Mouse (Mus musculus) midbrain, embryonic 16.5 days (tissue): ENCODE measurements at regions not wholly inside any gene's neighbourhood (a gene's known extent, or its start where the extent isn't known, plus 50 kb on each side); places are given as distances from the start of the nearest gene placed in this dataset.

Experiments used
- ATAC-seq: fragments of 200-750 bp; cut with Nextera tagmentation; 2 replicates; pipeline ENCODE4 v1.8.0; 2017; ENCODE audit warnings: moderate TSS enrichment
- H3K27ac ChIP-seq: fragments of 300-500 bp; sonication (generic); 2 replicates; pipeline ENCODE4 v1.5.1; 2014; ENCODE audit warnings: mild to moderate bottlenecking, low read length, mixed read lengths
- H3K27me3 ChIP-seq: fragments of 300-500 bp; sonication (generic); 2 replicates; pipeline ENCODE4 v1.6.1; 2014; ENCODE audit warnings: low read depth, low read length, mixed read lengths; ENCODE audit not compliant: control insufficient read depth, insufficient read depth
- H3K36me3 ChIP-seq: fragments of 300-500 bp; sonication (generic); 2 replicates; pipeline ENCODE4 v1.6.1; 2014; ENCODE audit warnings: mild to moderate bottlenecking, low read length, moderate library complexity, mixed read lengths; ENCODE audit not compliant: control insufficient read depth, insufficient read depth
- H3K4me1 ChIP-seq: fragments of 300-500 bp; sonication (generic); 2 replicates; pipeline ENCODE4 v1.6.1; 2014; ENCODE audit warnings: mild to moderate bottlenecking, low read length, mixed read lengths; ENCODE audit not compliant: control insufficient read depth, insufficient read depth
- H3K4me2 ChIP-seq: fragments of 300-500 bp; sonication (generic); 2 replicates; pipeline ENCODE4 v1.6.1; 2014; ENCODE audit warnings: mild to moderate bottlenecking, low read length, mixed read lengths
- H3K4me3 ChIP-seq: fragments of 300-500 bp; sonication (generic); 2 replicates; pipeline ENCODE4 v1.5.1; 2014; ENCODE audit warnings: low read depth, mild to moderate bottlenecking, low read length, moderate library complexity, mixed read lengths
- H3K9ac ChIP-seq: fragments of 300-500 bp; sonication (generic); 2 replicates; pipeline ENCODE4 v1.6.1; 2014; ENCODE audit warnings: low read depth, low read length, mixed read lengths
- H3K9me3 ChIP-seq: fragments of 300-500 bp; sonication (generic); replicated peaks from 2 replicates; pipeline ENCODE4 v1.6.1; 2014; ENCODE audit warnings: mild to moderate bottlenecking, low read length, mixed read lengths; ENCODE audit not compliant: control insufficient read depth, poor library complexity, severe bottlenecking
- WGBS: fragments of 180-500 bp; shearing (Covaris S2); extraction: QIAGEN DNeasy Blood & Tissue Kit; methylation state at CpG from one replicate; pipeline ENCODE4 v1.1.7; 2014; 5-methylcytosine and 5-hydroxymethylcytosine counted together

DNA sequence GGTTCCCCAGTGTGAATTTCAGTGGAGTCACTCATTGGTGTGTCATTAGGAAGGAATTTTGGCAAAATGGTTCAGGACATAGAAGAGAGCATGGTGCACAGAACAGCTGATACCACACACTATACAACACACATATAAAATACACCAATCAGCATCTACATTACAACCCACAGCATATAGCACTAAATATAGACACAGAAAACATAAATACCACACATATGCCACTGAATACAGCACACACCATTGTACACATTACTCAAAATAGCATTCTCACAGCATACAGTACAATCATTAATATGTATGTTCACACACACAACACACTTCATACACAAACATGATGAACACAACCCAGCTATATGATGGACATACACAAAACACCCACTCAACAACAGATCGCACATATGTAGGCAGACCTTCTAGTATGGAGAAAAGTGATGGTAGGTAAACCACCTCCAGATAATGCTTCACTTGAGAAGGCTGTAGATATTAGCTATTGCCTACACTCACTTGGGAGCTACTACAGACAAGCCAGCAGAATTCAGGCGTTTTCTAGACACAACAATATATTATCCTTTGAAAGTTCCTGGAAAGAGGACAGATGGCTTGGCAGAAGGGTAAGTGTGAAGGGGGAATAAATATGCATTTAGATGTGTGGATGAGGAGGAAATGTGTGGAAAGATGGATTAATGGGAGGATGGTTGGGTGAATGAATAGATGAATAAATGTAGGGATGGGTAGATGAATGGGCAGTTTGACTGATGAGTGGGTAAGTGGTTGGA is 71.6 kb upstream of the Zmat1 start:
- no peak overlapping the region for H3K4me2 ChIP-seq
- WGBS = 67% methylated on average over 2 of the region's 2 CpGs
- H3K27me3 ChIP-seq = no peaks in the 10 kb centered on the region; the same call in 1 of the 2 replicates
- no peaks in the 10 kb centered on the region for H3K9me3 ChIP-seq
- H3K9ac ChIP-seq = no peak overlapping the region
- H3K36me3 ChIP-seq = no peaks in the 10 kb centered on the region
- H3K4me1 ChIP-seq = no peaks in the 10 kb centered on the region
- ATAC-seq = no peak
- no peak overlapping the region for H3K27ac ChIP-seq
- H3K4me3 ChIP-seq = no peak overlapping the region

DNA sequence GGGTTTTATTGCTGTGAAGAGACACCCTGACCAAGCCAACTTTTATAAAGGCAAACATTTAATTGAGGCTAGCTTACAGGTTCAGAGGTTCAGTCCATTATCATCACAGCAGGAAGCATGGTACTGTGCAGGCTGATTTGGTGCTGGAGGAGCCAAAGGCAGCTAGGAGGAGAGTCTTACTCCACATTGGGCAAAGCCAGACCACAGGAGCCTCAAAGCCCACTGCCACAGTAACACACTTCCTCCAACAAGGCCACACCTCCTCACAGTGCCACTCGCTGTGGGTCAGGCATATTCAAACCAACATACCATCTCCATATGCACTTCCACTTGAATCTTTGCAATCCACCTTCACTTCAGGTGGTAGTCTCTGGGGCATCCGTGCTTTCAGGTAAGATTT is 70.4 kb upstream of the Zmat1 start:
- no peaks in the 10 kb centered on the region; the same call in 1 of the 2 replicates for H3K27me3 ChIP-seq
- H3K9ac ChIP-seq = no peak overlapping the region
- 81% methylated on average over 2 of the region's 2 CpGs for WGBS
- H3K4me2 ChIP-seq = no peak overlapping the region
- H3K4me3 ChIP-seq = no peak overlapping the region
- no peak overlapping the region for H3K27ac ChIP-seq
- no peaks in the 10 kb centered on the region for H3K4me1 ChIP-seq
- H3K36me3 ChIP-seq = no peaks in the 10 kb centered on the region
- no peaks in the 10 kb centered on the region for H3K9me3 ChIP-seq
- ATAC-seq = no peak

DNA sequence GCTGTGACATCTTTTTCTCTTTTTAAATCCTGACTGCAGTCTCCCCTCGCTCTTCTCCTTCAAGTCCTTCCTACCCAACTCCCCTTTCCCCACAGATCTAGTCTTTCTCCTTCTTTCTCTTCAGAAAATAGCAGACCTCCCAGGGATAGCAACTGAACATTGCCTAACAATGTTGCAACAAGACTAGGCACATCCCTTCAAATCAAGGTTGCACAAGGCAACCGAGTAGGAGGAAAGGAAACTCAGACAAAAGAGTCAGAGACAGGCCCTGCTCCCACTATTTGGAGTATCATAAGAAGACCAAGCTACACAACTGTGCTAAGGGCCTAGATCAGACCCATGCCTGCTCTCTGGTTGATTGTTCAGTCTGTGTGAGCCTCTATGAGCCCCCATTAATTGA is 66.9 kb upstream of the Zmat1 start:
- Histone ChIP-seq H3K27me3 (no peaks in the 10 kb centered on the region; the same call in 1 of the 2 replicates), H3K4me2 (no peak overlapping the region), H3K36me3 (no peaks in the 10 kb centered on the region), H3K9ac (no peak overlapping the region), H3K27ac (no peak overlapping the region), H3K9me3 (no peaks in the 10 kb centered on the region), H3K4me1 (no peaks in the 10 kb centered on the region), H3K4me3 (no peak overlapping the region)
- 72% methylated on average over 2 of the region's 2 CpGs for WGBS
- ATAC-seq = no peak

DNA sequence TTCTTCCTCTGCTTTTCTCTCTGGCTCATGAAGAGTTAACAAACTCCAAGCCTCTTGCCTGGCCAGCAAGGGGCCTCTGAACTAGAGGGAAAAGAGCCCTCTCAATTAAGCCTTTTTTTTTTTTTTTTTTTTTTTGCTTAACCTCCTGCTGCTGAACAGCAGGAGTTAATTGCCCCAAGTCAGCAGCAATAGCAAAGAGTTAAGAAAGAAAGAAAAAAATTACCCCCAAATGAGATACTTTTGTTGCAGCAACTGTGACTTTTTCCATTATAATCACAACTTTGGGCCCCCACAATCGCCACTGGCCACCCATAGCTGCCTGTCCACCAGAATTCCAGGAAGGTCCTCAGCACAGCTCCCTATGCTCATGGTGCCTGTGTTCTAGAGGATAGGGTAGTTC is 60.4 kb upstream of the Zmat1 start:
- WGBS = 12% methylated on average over 1 of the region's 1 CpGs
- Histone ChIP-seq H3K9ac (no peak overlapping the region), H3K4me1 (no peaks in the 10 kb centered on the region), H3K4me2 (no peak overlapping the region), H3K4me3 (no peak overlapping the region), H3K27ac (no peak overlapping the region), H3K27me3 (no peaks in the 10 kb centered on the region), H3K9me3 (no peaks in the 10 kb centered on the region), H3K36me3 (no peaks in the 10 kb centered on the region)
- ATAC-seq = no peak

DNA sequence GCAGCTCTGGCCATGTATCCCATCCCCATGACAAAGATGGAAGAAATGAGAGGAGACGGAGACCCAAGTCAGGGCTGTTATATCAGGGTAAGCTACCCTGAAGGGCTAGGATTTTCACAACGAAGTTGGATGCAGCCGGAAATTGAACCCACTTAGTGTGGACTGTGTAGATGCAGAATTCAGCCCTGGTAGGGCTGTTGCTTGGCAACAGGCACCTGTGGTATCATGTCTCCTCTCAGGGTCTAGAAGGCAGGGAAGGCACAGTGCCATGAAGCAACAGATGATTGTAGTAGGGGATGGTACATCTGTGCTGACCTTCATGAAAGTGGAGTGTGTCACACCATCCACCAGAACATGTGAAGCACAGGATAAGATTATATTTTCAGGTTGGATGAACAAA is 51.2 kb upstream of the Zmat1 start:
- Histone ChIP-seq H3K4me1 (no peaks in the 10 kb centered on the region), H3K4me2 (no peak overlapping the region), H3K27me3 (no peaks in the 10 kb centered on the region), H3K4me3 (no peak overlapping the region), H3K9ac (no peak overlapping the region), H3K27ac (no peak overlapping the region), H3K36me3 (no peaks in the 10 kb centered on the region), H3K9me3 (no peaks in the 10 kb centered on the region)
- 0 out of 2 replicates have a peak, but pooled peaks have one; percentile 60 for ATAC-seq
- WGBS = 73% methylated on average over 3 of the region's 3 CpGs

DNA sequence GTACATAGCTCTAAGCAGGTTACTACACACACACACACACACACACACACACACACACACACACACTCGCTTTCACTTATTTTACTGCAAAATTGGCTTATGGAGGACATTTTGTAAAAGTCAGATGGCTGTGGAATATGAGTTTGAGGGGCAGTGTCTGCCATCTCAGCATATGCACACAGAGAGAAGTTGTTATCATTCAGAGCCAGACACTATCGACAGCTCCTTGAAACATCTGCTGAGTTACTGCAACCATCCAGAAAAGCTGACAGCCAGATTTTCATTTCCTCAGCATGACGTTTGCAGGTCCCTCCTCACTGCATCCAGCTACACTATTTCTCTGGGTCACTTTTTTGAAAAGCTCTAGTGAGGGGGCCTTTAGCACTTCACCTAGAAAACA is 49.9 kb upstream of the Zmat1 start:
- WGBS = 66% methylated on average over 3 of the region's 3 CpGs
- Histone ChIP-seq H3K9ac (no peak overlapping the region), H3K36me3 (no peaks in the 10 kb centered on the region), H3K27me3 (no peaks in the 10 kb centered on the region), H3K4me2 (no peak overlapping the region), H3K9me3 (no peaks in the 10 kb centered on the region), H3K4me3 (no peak overlapping the region), H3K4me1 (no peaks in the 10 kb centered on the region), H3K27ac (no peak overlapping the region)
- no peak for ATAC-seq
